Mouse (Mus musculus): ENCODE measurements around the gene Mapk13.

- TF ChIP-seq CTCF (IDR thresholded peaks at IDR 0.05; ENCODE audit: low read depth), result peak; percentile 43
- no peak for TF ChIP-seq EP300 (IDR thresholded peaks at IDR 0.05; ENCODE audit: low read depth)
These were observed 31.7 kb downstream of the Mapk13 start, which contains the start of gene Brpf3 for GRCm38 (mm10) chr17:28800671-28801412.
